Mouse (Mus musculus) C2C12 (cell line): Measurements from ENCODE around the gene Scp2.

Source experiments
- CTCF ChIP-seq: IDR thresholded peaks from one replicate; pipeline ENCODE4 v1.5.1; 2011; ENCODE audit not compliant: control insufficient read depth, insufficient read depth, insufficient read length
- MYOD1 ChIP-seq: IDR thresholded peaks from one replicate; pipeline ENCODE4 v1.6.1; 2011; ENCODE audit warnings: low read depth; ENCODE audit not compliant: control insufficient read depth, insufficient read length

- no peak for TF ChIP-seq CTCF
- no peak for TF ChIP-seq MYOD1
These were observed 118.6 kb downstream of the Scp2 start for GRCm38 (mm10) chr4:108026193-108026592.
